Mouse (Mus musculus) liver, postnatal 0 days (tissue): Measurements from ENCODE around the gene Yap1.

Source experiments
- CTCF ChIP-seq: sonication (generic); IDR thresholded peaks from 2 replicates; pipeline ENCODE4 v1.5.1; 2016; ENCODE audit warnings: antibody characterized with exemption, low read depth
- EP300 ChIP-seq: IDR thresholded peaks from 2 replicates; pipeline ENCODE4 v1.6.1; 2016; ENCODE audit warnings: antibody characterized with exemption, low read depth, mild to moderate bottlenecking

DNA sequence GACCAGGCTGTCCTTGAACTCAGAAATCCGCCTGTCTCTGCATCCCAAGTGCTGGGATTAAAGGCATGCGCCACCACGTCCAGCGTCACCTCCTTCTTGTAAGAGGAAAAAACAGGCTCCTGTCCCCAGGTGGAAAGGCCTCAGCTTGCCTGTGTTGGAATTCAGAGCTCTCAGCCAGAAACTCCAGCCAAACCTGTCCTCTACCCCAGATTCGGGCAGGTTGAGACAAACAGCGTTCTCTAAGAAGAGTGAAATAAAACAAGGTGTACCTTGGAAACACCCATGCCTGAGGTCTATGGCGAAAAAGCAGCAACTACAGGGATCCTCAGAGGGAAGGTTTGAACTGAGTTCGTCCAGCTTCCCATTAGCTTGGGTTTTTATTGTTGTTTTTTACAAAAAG, 103.4 kb downstream of the Yap1 start:
- TF ChIP-seq EP300, result no peak
- TF ChIP-seq CTCF, result no peak
